Mouse (Mus musculus) liver, embryonic 11.5 days (tissue): ENCODE data around the gene Mmp2. TPM values are rescaled to one million over a fixed set of nuclear protein-coding genes. Genes with fewer than 3 reads are reported as not detected.

ENCODE experiments used
- ATAC-seq: fragments of 200-750 bp; cut with Nextera tagmentation; replicated peaks from 2 replicates; pipeline ENCODE4 v1.8.0; 2017; ENCODE audit warnings: moderate number of reproducible peaks, mild to moderate bottlenecking, moderate TSS enrichment, moderate library complexity; ENCODE audit not compliant: low FRiP score
- DNase-seq: peaks from one replicate; pipeline ENCODE4 v3.0.0-alpha.2; 2017; ENCODE audit warnings: low spot score
- H3K27ac ChIP-seq: fragments of 300-500 bp; sonication (generic); 2 replicates; pipeline ENCODE4 v1.5.1; 2014; ENCODE audit warnings: mild to moderate bottlenecking, low read depth, low read length, control low read depth
- H3K27me3 ChIP-seq: fragments of 300-500 bp; sonication (generic); replicated peaks from 2 replicates; pipeline ENCODE4 v1.6.1; 2014; ENCODE audit warnings: low read length, mixed read lengths; ENCODE audit not compliant: control insufficient read depth, insufficient read depth
- H3K36me3 ChIP-seq: fragments of 300-500 bp; sonication (generic); 2 replicates; pipeline ENCODE4 v1.6.1; 2014; ENCODE audit warnings: mild to moderate bottlenecking, low read length, moderate library complexity, mixed read lengths; ENCODE audit not compliant: control insufficient read depth, insufficient read depth
- H3K4me1 ChIP-seq: fragments of 300-500 bp; sonication (generic); replicated peaks from 2 replicates; pipeline ENCODE4 v1.6.1; 2014; ENCODE audit warnings: low read length, mixed read lengths; ENCODE audit not compliant: control insufficient read depth, insufficient read depth
- H3K4me2 ChIP-seq: fragments of 300-500 bp; sonication (generic); 2 replicates; pipeline ENCODE4 v1.6.1; 2014; ENCODE audit warnings: mild to moderate bottlenecking, control low read depth, moderate library complexity
- H3K4me3 ChIP-seq: fragments of 300-500 bp; sonication (generic); 2 replicates; pipeline ENCODE4 v1.5.1; 2014; ENCODE audit warnings: low read depth, low read length, control low read depth
- H3K9ac ChIP-seq: fragments of 300-500 bp; sonication (generic); 2 replicates; pipeline ENCODE4 v1.6.1; 2014; ENCODE audit warnings: low read depth, low read length, control low read depth
- H3K9me3 ChIP-seq: fragments of 300-500 bp; sonication (generic); 2 replicates; pipeline ENCODE4 v1.6.1; 2016; ENCODE audit warnings: low read length, inconsistent platforms, mixed read lengths; ENCODE audit not compliant: control insufficient read depth
- WGBS: fragments of 180-500 bp; shearing (Covaris S2); extraction: QIAGEN DNeasy Blood & Tissue Kit; methylation state at CpG from one replicate; pipeline ENCODE4 v1.1.7; 2014; 5-methylcytosine and 5-hydroxymethylcytosine counted together
- polyA plus RNA-seq: library from polyadenylated mRNA; unstranded; fragments of >200 nt; fragmentation: Nextera tagmentation; extraction: Ambion mirVana; gene quantifications from 2 replicates; pipeline ENCODE4 v1.2.1, GENCODE M21; 2014

Mmp2 gene
- polyA plus RNA-seq, 1 experiment from 2014 or later: 49.7 TPM

GRCm38 (mm10) chr8:92834065-92834731, 7.1 kb downstream of the Mmp2 start:
- Histone ChIP-seq H3K9ac (no peak overlapping the region), H3K4me3 (no peak overlapping the region), H3K27ac (no peak overlapping the region), H3K4me2 (no peak overlapping the region), H3K36me3 (no peaks in the 10 kb centered on the region; the same call in 1 of the 2 replicates), H3K4me1 (no peaks in the 10 kb centered on the region), H3K9me3 (no peaks in the 10 kb centered on the region), H3K27me3 (no peaks in the 10 kb centered on the region)
- DNase-seq (no peak), ATAC-seq (no peak)
- WGBS: 46% methylated on average over 5 of the region's 5 CpGs

GRCm38 (mm10) chr8:92834786-92835500, 7.9 kb downstream of the Mmp2 start:
- DNase-seq (no peak), ATAC-seq (no peak)
- WGBS: 79% methylated on average over 11 of the region's 11 CpGs
- H3K9ac ChIP-seq: no peak overlapping the region
- no peak overlapping the region for H3K27ac ChIP-seq
- H3K4me3 ChIP-seq: no peak overlapping the region
- no peaks in the 10 kb centered on the region for H3K9me3 ChIP-seq
- no peaks in the 10 kb centered on the region for H3K4me1 ChIP-seq
- H3K27me3 ChIP-seq: no peaks in the 10 kb centered on the region
- no peak overlapping the region for H3K4me2 ChIP-seq
- H3K36me3 ChIP-seq: no peaks in the 10 kb centered on the region; the same call in 1 of the 2 replicates

- DNase-seq (no peak), ATAC-seq (no peak)
- H3K27ac ChIP-seq: no peak overlapping the region
- WGBS: 86% methylated on average over 11 of the region's 11 CpGs
- no peaks in the 10 kb centered on the region; the same call in 1 of the 2 replicates for H3K36me3 ChIP-seq
- no peak overlapping the region for H3K4me2 ChIP-seq
- no peak overlapping the region for H3K9ac ChIP-seq
- no peaks in the 10 kb centered on the region for H3K4me1 ChIP-seq
- H3K9me3 ChIP-seq: no peaks in the 10 kb centered on the region
- no peaks in the 10 kb centered on the region for H3K27me3 ChIP-seq
- H3K4me3 ChIP-seq: no peak overlapping the region
Observed at GRCm38 (mm10) chr8:92835901-92836300, 8.8 kb downstream of the Mmp2 start.

GRCm38 (mm10) chr8:92838616-92839015, 11.5 kb downstream of the Mmp2 start:
- Histone ChIP-seq H3K9ac (no peak overlapping the region), H3K9me3 (no peaks in the 10 kb centered on the region), H3K27me3 (no peaks in the 10 kb centered on the region), H3K36me3 (0 out of 2 replicates have a peak, but pooled peaks cover 3% of the 10 kb centered on the region), H3K27ac (no peak overlapping the region), H3K4me2 (no peak overlapping the region), H3K4me3 (no peak overlapping the region), H3K4me1 (no peaks in the 10 kb centered on the region)
- 91% methylated on average over 3 of the region's 3 CpGs for WGBS
- no peak for ATAC-seq
- no peak for DNase-seq

GRCm38 (mm10) chr8:92839161-92839560, 12.1 kb downstream of the Mmp2 start:
- Histone ChIP-seq H3K36me3 (0 out of 2 replicates have a peak, but pooled peaks cover 4% of the 10 kb centered on the region), H3K9ac (no peak overlapping the region), H3K4me2 (no peak overlapping the region), H3K4me3 (no peak overlapping the region), H3K4me1 (no peaks in the 10 kb centered on the region), H3K27me3 (no peaks in the 10 kb centered on the region), H3K27ac (no peak overlapping the region), H3K9me3 (no peaks in the 10 kb centered on the region)
- DNase-seq: no peak
- ATAC-seq: no peak
- 87% methylated on average over 8 of the region's 8 CpGs for WGBS

- H3K36me3 ChIP-seq: 0 out of 2 replicates have a peak, but pooled peaks cover 4% of the 10 kb centered on the region
- WGBS: 91% methylated on average over 7 of the region's 7 CpGs
Observed at GRCm38 (mm10) chr8:92839876-92840275, 12.8 kb downstream of the Mmp2 start.

GRCm38 (mm10) chr8:92846684-92847083, 19.6 kb downstream of the Mmp2 start:
- H3K4me1 ChIP-seq: 0 out of 2 replicates have a peak, but pooled peaks cover 4% of the 10 kb centered on the region
- DNase-seq (no peak), ATAC-seq (no peak)
- 0 out of 2 replicates have a peak, but pooled peaks cover 4% of the 10 kb centered on the region for H3K36me3 ChIP-seq
- H3K27ac ChIP-seq: no peak overlapping the region
- no peaks in the 10 kb centered on the region for H3K9me3 ChIP-seq
- H3K27me3 ChIP-seq: no peaks in the 10 kb centered on the region
- H3K4me3 ChIP-seq: no peak overlapping the region
- H3K9ac ChIP-seq: no peak overlapping the region
- 17% methylated on average over 3 of the region's 3 CpGs for WGBS
- H3K4me2 ChIP-seq: no peak overlapping the region; the same call in 1 of the 2 replicates

More at GRCm38 (mm10) chr8:92839876-92840275, 12.8 kb downstream of the Mmp2 start:
- no peak for ATAC-seq
- H3K9me3 ChIP-seq: no peaks in the 10 kb centered on the region
- no peaks in the 10 kb centered on the region for H3K4me1 ChIP-seq
- no peak overlapping the region for H3K4me2 ChIP-seq
- no peak overlapping the region for H3K4me3 ChIP-seq
- H3K27me3 ChIP-seq: no peaks in the 10 kb centered on the region
- no peak overlapping the region for H3K27ac ChIP-seq
- no peak for DNase-seq
- H3K9ac ChIP-seq: no peak overlapping the region

GRCm38 (mm10) chr8:92847299-92847698, 20.2 kb downstream of the Mmp2 start:
- 0 out of 2 replicates have a peak, but pooled peaks cover 4% of the 10 kb centered on the region for H3K36me3 ChIP-seq
- H3K27ac ChIP-seq: no peak overlapping the region
- H3K4me2 ChIP-seq: no peak overlapping the region; the same call in 1 of the 2 replicates
- H3K9ac ChIP-seq: no peak overlapping the region
- no peaks in the 10 kb centered on the region for H3K9me3 ChIP-seq
- no peaks in the 10 kb centered on the region for H3K27me3 ChIP-seq
- 0 out of 2 replicates have a peak, but pooled peaks cover 4% of the 10 kb centered on the region for H3K4me1 ChIP-seq
- 24% methylated on average over 9 of the region's 9 CpGs for WGBS
- ATAC-seq (no peak), DNase-seq (no peak)
- no peak overlapping the region for H3K4me3 ChIP-seq
